Mouse (Mus musculus): Measurements from ENCODE around the gene Smtn. TPM values are rescaled to one million over a fixed set of nuclear protein-coding genes. Genes with fewer than 3 reads are reported as not detected.

The Smtn gene
- polyA plus RNA-seq, 1 experiment from 2014 or later = 43.9 TPM

GRCm38 (mm10) chr11:3516121-3516520, 24.3 kb downstream of the Smtn start:
- H3K27ac ChIP-seq = no peak overlapping the region
- WGBS = 76% methylated on average over 5 of the region's 5 CpGs
- no peaks in the 10 kb centered on the region for H3K9me3 ChIP-seq
- H3K9ac ChIP-seq = 0 out of 2 replicates have a peak overlapping the region, but pooled peaks have one; percentile 76
- peaks cover 23% of the 10 kb centered on the region for H3K36me3 ChIP-seq
- ATAC-seq (ENCODE audit: insufficient number of reproducible peaks, insufficient read depth, low FRiP score, low TSS enrichment, low read depth) = no peak
- peak overlapping the region; percentile 56; the same call in 1 of the 2 replicates for H3K4me3 ChIP-seq
- peaks cover 28% of the 10 kb centered on the region for H3K27me3 ChIP-seq
- H3K4me2 ChIP-seq = peak overlapping the region; percentile 82
- peaks cover 35% of the 10 kb centered on the region for H3K4me1 ChIP-seq

DNA sequence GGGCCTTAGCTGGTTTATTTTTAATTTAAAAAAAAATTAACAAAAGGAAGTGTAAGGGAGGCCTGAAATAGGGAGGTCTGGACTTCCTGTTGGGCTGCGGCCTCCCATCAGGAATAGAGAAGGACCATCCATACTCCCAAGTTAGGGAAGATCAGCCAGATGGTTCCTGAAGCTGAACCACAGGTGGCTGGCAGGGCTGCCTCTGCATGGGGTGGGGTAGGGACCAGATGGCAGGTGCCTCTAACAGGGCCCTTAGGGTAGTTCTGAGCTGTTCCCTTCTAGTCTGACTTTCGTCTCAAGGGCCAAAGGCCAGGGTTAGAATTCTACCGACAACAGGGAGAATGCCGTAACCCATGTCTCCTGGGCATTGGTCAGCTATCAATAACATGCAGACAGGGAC, 24.8 kb downstream of the Smtn start:
- ATAC-seq (ENCODE audit: insufficient number of reproducible peaks, insufficient read depth, low FRiP score, low TSS enrichment, low read depth) = no peak
- WGBS = 75% methylated on average over 4 of the region's 4 CpGs
- peaks cover 35% of the 10 kb centered on the region for H3K4me1 ChIP-seq
- H3K36me3 ChIP-seq = peaks cover 18% of the 10 kb centered on the region
- no peaks in the 10 kb centered on the region for H3K9me3 ChIP-seq
- H3K4me2 ChIP-seq = peak overlapping the region; percentile 82
- H3K27me3 ChIP-seq = peaks cover 28% of the 10 kb centered on the region
- H3K4me3 ChIP-seq = peak overlapping the region; percentile 56
- H3K27ac ChIP-seq = no peak overlapping the region
- H3K9ac ChIP-seq = peak overlapping the region; percentile 76

GRCm38 (mm10) chr11:3515216-3515615, 25.2 kb downstream of the Smtn start:
- no peak for ATAC-seq (ENCODE audit: insufficient number of reproducible peaks, insufficient read depth, low FRiP score, low TSS enrichment, low read depth)
- H3K9me3 ChIP-seq = no peaks in the 10 kb centered on the region
- WGBS = 6% methylated on average over 4 of the region's 4 CpGs

DNA sequence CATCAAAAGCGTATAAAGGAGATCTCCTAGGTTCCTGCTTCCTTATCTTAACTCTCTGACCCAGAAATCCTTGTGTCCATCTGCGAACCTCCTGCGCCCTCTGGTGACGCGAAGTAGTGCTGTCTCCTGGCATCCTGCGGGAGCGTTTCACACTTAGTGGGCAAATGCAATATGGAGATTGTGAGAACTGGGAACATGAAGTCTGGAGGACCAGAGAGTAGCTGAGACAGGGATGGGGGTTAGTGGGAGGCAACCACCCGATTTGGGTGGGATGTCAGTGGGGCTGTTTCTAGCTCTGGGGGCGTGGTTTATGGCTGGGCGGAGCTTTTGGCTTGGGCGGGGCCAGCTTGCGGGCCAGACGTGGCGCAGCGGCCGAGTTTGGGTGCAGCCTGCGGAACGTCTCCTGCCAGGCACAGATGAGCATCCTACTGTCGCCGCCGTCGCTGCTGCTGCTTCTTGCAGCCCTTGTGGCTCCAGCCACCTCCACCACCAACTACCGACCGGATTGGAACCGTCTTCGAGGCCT, 25.8 kb downstream of the Smtn start, which contains the start of gene Selenom:
Selenom (plus strand) TSS at position 156 of the 526 bp plus-strand sequence.
- WGBS = under 1% methylated on average over 26 of the region's 26 CpGs
- Histone ChIP-seq H3K4me2 (peak within 1 kb of the TSS; percentile 82), H3K4me3 (peak within 1 kb of the TSS; percentile 56), H3K9me3 (no peaks in the 10 kb centered on the region), H3K27me3 (peaks cover 28% of the 10 kb centered on the region), H3K9ac (peak within 1 kb of the TSS; percentile 76), H3K4me1 (peaks cover 35% of the 10 kb centered on the region), H3K36me3 (peaks cover 8% of the 10 kb centered on the region; the same call in 1 of the 2 replicates), H3K27ac (peak within 1 kb of the TSS; percentile 51; the same call in 1 of the 2 replicates)
- ATAC-seq (ENCODE audit: insufficient number of reproducible peaks, insufficient read depth, low FRiP score, low TSS enrichment, low read depth) = peak; percentile 73

More at GRCm38 (mm10) chr11:3515216-3515615, 25.2 kb downstream of the Smtn start:
- H3K4me1 ChIP-seq = peaks cover 35% of the 10 kb centered on the region
- H3K27ac ChIP-seq = 0 out of 2 replicates have a peak overlapping the region, but pooled peaks have one; percentile 51
- peak overlapping the region; percentile 56 for H3K4me3 ChIP-seq
- peaks cover 14% of the 10 kb centered on the region for H3K36me3 ChIP-seq
- peak overlapping the region; percentile 82 for H3K4me2 ChIP-seq
- H3K27me3 ChIP-seq = peaks cover 28% of the 10 kb centered on the region
- H3K9ac ChIP-seq = peak overlapping the region; percentile 76

- ATAC-seq (ENCODE audit: insufficient number of reproducible peaks, insufficient read depth, low FRiP score, low TSS enrichment, low read depth) = no peak
- Histone ChIP-seq H3K9me3 (no peaks in the 10 kb centered on the region), H3K4me3 (no peak overlapping the region), H3K4me1 (peaks cover 35% of the 10 kb centered on the region), H3K36me3 (no peaks in the 10 kb centered on the region), H3K4me2 (no peak overlapping the region), H3K9ac (no peak overlapping the region), H3K27me3 (peaks cover 28% of the 10 kb centered on the region), H3K27ac (no peak overlapping the region)
- WGBS = 84% methylated on average over 6 of the region's 6 CpGs
Observed at GRCm38 (mm10) chr11:3513291-3513690, 27.1 kb downstream of the Smtn start.

DNA sequence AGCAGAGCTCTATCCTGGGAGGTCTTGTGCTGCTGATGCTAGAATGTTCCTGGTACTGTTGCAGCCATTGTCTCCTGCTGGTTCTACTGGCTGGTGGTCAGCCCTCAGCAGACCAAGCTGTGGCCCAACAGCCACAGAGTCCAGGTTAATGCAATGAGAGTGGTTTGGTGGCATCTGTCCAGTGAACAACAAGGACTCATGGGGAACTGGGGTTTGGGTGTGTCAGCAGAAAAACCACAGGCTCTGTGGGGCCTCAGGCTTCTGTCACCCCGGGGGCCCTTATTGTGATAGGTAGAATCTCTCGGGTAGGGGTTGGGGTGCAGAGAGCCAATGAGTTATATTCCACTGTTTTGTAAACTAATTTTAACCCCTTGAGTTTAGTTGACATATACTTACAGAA, 30.1 kb downstream of the Smtn start:
- Histone ChIP-seq H3K36me3 (no peaks in the 10 kb centered on the region), H3K4me3 (no peak overlapping the region), H3K9me3 (no peaks in the 10 kb centered on the region), H3K4me2 (no peak overlapping the region), H3K27me3 (0 out of 2 replicates have a peak, but pooled peaks cover 2% of the 10 kb centered on the region), H3K9ac (no peak overlapping the region), H3K4me1 (peaks cover 8% of the 10 kb centered on the region; the same call in 1 of the 2 replicates), H3K27ac (no peak overlapping the region)
- 85% methylated on average over 2 of the region's 2 CpGs for WGBS
- ATAC-seq (ENCODE audit: insufficient number of reproducible peaks, insufficient read depth, low FRiP score, low TSS enrichment, low read depth) = no peak

GRCm38 (mm10) chr11:3509181-3510085, 31.0 kb downstream of the Smtn start:
- Histone ChIP-seq H3K27me3 (no peaks in the 10 kb centered on the region), H3K9me3 (no peaks in the 10 kb centered on the region), H3K27ac (no peak overlapping the region), H3K4me2 (no peak overlapping the region), H3K36me3 (no peaks in the 10 kb centered on the region), H3K4me3 (no peak overlapping the region), H3K4me1 (peaks cover 5% of the 10 kb centered on the region; the same call in 1 of the 2 replicates), H3K9ac (no peak overlapping the region)
- WGBS = 73% methylated on average over 8 of the region's 8 CpGs
- ATAC-seq (ENCODE audit: insufficient number of reproducible peaks, insufficient read depth, low FRiP score, low TSS enrichment, low read depth) = no peak

GRCm38 (mm10) chr11:3508226-3508625, 32.2 kb downstream of the Smtn start:
- H3K4me1 ChIP-seq = no peaks in the 10 kb centered on the region
- H3K27me3 ChIP-seq = no peaks in the 10 kb centered on the region
- no peak for ATAC-seq (ENCODE audit: insufficient number of reproducible peaks, insufficient read depth, low FRiP score, low TSS enrichment, low read depth)
- H3K27ac ChIP-seq = no peak overlapping the region
- WGBS = 50% methylated on average over 7 of the region's 7 CpGs
- H3K9me3 ChIP-seq = no peaks in the 10 kb centered on the region
- no peak overlapping the region for H3K4me3 ChIP-seq
- H3K9ac ChIP-seq = no peak overlapping the region
- no peaks in the 10 kb centered on the region for H3K36me3 ChIP-seq
- H3K4me2 ChIP-seq = no peak overlapping the region

DNA sequence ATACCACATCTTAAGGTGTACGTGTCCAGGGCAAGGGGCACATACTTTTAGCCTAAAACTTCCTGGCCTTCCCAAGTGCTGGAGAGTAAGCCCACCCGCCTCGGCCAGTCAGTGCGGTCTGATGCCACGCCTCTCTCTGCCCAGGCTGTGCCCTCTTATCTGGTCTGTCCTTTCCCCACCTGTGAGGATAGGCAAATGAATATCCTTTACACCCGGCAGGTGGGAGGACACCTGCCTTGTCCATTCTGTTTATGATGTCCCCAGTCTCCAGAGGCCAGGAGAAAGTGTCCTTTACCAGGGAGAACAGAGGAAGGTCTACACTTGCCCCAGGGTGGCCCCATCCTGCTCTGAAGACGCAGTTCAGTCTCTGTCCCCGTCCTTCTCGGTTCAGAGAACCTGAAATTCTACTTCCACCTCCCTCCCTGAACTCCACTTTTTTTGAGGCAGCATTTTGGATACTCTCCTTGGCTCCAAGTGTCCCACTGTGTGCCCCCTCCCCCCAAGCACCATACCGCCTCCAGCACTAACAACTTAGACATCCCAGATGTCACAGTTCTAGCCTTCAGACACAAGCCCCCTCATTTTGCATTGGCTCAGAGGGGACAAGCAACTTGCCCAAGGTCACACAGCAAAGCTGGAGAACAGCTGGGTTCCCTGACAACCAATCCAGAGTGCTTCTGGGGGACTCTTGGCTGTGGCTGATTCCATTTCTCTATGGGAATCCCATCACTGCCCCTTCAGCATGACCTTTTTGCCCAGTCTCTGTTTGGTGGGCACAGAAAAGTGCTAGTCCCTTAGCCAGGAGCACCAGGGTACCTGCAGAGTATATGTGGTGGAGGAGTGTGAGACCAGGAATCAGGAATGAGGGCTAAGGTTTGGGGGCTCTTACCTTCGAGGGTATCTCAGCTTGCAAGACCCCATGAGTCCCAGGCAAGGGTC, 36.4 kb downstream of the Smtn start:
- no peak overlapping the region for H3K27ac ChIP-seq
- no peak overlapping the region for H3K4me2 ChIP-seq
- ATAC-seq (ENCODE audit: insufficient number of reproducible peaks, insufficient read depth, low FRiP score, low TSS enrichment, low read depth) = no peak
- no peaks in the 10 kb centered on the region for H3K4me1 ChIP-seq
- H3K9me3 ChIP-seq = no peaks in the 10 kb centered on the region
- H3K36me3 ChIP-seq = no peaks in the 10 kb centered on the region
- H3K27me3 ChIP-seq = 0 out of 2 replicates have a peak, but pooled peaks cover 3% of the 10 kb centered on the region
- no peak overlapping the region for H3K4me3 ChIP-seq
- WGBS = 61% methylated on average over 11 of the region's 11 CpGs
- 0 out of 2 replicates have a peak overlapping the region, but pooled peaks have one; percentile 46 for H3K9ac ChIP-seq

GRCm38 (mm10) chr11:3502459-3503072, 37.8 kb downstream of the Smtn start:
- H3K4me2 ChIP-seq = no peak overlapping the region
- no peaks in the 10 kb centered on the region for H3K9me3 ChIP-seq
- no peak overlapping the region for H3K27ac ChIP-seq
- no peak overlapping the region for H3K9ac ChIP-seq
- H3K27me3 ChIP-seq = 0 out of 2 replicates have a peak, but pooled peaks cover 3% of the 10 kb centered on the region
- H3K36me3 ChIP-seq = no peaks in the 10 kb centered on the region
- WGBS = 80% methylated on average over 18 of the region's 18 CpGs
- H3K4me3 ChIP-seq = no peak overlapping the region
- no peak for ATAC-seq (ENCODE audit: insufficient number of reproducible peaks, insufficient read depth, low FRiP score, low TSS enrichment, low read depth)
- no peaks in the 10 kb centered on the region for H3K4me1 ChIP-seq

Measured in embryonic facial prominence, embryonic 13.5 days (tissue).